Mouse (Mus musculus) testis, postnatal 14 days (tissue): ENCODE results near the gene Tmem189.

ENCODE experiments used
- DNase-seq: peaks from one replicate; pipeline ENCODE4 v3.0.0; 2021; ENCODE audit warnings: low spot score

The Tmem189 gene

DNA sequence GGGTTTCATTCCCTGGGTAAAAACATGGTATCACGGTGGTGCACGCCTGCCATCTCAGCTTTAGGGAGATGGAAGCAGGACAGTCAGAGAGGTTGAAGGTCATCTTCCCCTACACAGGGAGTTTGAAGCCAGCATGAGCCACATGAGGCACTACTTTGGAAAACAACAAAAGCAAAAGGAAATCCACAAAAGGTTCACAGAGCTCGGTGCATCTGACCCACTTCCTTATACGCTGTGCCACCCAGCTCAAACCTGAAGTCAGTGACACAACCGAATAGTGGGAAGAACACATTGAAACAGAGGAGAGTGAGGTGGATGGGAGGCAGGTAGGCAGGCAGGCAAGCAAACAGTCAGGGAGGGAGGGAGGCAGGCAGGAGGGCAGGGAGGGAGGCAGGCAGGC is 11.8 kb upstream of the Tmem189 start:
- no peak for DNase-seq

DNA sequence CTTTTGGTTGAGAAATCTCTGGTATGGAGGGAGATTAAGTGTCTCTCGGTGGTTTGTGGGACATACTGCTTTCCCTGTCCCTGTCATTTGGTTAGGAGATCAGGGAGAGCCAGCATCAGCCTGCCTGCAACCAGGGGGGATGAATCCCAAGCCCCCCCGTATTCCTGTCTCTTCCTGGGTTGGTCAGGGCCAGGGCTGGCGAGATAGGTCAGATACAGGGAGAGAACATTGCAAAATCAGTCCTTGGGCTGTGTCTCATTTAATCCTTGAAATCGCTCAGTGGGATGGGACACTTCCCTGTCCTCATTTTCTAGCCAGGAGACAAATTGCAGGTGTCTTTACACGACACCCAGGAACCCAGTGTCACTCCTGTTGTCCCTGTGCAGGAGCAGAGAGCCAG is 10.4 kb upstream of the Tmem189 start:
- no peak for DNase-seq

DNA sequence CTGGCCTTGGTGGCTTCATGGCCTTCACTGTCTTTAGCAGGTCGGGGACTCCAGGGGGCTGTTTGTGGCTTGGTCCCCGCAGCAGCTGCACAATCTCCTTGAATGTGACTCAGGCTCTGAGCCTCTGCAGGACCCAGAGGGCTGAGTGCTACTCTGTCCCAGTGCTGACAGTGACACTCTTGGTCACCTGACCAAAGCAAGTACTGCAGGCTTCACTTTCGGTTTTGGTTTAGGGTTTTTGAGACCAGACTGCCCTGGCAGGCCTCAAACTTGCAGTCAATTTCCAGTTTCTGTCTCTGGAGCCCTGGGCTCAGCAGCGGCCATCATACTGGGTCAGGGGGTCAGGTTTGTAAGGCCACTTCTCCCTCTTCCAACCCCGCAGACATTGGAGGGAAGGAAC is 8.3 kb upstream of the Tmem189 start:
- no peak for DNase-seq

DNA sequence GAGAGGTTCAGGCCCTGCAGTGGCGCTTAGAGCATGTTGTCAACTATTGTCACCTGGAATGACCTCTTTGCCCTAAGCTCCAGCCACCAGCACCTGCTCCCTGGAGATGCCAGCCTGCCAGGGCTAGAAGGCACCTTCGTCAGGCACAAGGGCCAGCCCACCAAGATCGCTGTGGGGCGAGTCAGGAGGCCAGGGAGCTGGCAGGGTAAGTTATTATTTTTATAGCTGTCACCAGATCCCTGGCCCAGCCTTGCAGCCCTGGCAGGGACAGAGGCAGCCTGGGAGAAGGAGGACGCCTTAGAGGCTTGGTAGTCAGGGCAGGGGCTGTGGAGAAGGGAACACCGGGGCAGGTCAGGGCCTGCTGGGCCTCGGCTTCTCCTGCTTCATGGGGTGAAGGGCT is 6.5 kb upstream of the Tmem189 start:
- DNase-seq: no peak

DNA sequence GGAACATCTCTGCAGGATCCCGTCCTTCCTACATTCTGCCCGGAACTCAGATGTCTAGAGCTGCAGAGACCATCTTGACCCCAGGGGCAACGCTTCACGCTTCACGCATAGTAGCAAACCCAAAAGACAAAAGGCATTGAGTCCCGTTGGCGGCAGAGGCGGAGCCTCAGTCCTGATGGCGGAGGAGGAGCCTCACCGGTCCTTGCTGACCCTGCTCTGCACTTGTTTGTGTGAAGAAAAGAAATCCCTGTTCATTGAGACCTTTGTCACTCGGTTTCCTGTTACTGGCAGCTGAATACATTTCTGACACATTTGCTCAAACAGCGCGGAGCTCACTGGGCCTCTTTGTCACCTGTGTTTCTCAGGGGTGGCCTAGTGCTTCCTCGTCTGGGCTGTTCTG is 5.9 kb upstream of the Tmem189 start:
- no peak for DNase-seq

DNA sequence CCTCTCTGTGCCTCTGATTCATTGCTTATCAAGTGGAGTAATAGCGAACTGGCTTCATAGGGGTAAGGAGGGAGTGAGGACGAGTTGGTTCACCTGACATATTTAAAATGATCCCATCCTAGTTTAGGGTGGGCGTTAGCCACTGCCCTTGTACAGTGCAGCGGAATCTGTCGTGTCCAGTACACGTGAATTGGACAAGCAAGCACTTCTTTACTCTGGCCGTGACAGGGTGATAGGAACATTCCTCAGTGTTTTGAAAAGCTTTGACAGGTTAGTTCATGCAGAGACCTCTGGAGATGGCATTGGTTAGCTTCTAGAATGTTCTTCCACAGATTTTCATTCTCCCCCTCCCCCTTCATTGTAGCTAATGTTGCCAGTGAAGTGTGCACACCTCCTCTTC is 5.3 kb upstream of the Tmem189 start:
- DNase-seq: no peak

DNA sequence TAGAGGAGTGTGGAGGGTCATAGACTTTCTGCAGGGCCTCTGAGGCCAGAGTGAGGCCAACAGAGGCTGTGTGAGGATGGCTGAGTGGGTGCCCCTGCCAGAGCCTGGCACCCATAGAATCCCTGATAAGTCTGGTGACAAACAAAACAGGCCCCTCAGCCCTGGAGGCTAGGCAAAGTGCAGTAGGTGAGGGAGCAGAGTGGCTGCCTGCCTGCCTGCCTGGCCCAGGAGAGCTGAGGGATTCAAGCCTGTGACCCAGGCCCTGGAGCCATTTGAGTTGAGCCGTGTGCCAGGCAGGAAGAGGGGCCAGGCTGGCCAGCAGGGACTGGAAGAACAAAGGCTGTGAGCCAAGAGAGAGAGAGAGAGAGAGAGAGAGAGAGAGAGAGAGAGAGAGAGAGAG is 4.6 kb upstream of the Tmem189 start:
- no peak for DNase-seq

DNA sequence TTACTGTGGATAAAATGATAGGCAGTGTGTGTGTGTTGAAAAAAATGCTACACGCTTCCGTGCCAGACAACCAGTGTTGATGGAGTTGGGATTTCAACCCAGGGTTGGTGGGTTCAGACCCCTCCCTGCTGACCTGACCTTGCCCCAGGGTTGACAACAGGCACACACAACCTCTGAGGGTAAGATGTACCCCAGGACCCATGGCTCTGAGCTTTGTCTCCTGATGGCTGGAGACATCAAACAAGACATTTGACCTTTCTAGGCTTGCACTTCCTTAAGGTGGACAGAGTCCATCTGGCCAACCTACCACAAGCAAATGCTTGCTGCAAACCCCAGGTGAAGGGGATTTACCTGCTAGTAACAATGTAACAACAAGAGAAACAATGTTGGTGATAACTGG is 3.9 kb upstream of the Tmem189 start:
- DNase-seq: no peak

DNA sequence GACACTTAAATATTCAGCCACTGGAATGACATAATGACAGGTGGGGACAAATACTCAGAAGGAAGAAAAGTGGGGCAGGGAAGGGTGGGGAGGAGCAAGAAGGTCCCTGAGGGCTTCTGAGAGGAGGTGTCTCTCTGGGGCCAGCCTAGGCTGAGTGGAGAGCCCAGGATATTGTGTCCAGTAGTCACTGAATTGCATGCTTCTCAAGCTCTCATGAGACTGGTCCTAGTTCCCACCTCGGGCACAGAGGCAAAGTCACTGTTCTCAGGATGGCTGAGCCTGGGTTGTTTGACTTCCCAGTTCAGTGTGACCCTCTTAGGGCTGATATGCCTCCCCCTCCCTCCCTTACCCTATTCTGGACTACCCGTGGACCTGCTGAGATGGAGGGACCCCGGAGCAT is 3.2 kb upstream of the Tmem189 start:
- no peak for DNase-seq

DNA sequence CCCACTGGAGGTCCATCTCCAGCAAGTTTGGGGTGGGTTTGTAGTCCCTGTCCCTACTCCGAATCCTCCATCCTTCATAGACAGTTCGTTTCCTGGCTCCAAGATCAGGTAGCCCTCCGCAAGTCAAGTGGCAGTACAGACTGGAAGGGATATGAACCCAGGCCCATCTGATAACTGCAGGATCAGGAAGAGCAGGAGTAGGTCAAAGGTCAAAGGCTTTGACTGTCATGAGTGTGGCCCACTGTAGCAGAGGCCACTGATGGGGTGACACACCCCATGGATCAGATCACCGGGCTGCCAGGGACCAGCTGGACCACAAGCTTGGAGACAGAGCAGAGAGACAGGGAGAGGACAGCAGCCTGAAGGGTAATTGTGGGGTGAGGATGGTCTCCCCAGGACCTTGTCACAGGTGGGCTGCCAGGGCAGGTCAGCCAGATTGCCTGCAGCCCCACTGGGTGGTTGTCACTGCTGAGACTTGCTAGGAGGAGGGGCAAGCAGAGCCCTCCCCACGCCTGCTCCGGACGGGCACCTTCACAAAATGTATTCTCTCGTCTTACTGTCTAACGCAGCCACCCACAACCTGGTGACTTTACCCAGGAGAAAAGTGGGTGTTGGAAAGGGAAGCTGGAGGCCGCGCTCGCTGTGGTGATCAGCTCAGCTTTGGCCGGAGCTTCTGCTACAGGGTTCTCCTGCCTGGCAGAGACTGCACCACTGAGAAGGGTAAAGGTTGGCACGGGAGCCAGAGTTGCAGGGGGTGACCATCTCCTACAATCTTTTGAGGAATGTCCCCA is 2.4 kb upstream of the Tmem189 start:
- no peak for DNase-seq

DNA sequence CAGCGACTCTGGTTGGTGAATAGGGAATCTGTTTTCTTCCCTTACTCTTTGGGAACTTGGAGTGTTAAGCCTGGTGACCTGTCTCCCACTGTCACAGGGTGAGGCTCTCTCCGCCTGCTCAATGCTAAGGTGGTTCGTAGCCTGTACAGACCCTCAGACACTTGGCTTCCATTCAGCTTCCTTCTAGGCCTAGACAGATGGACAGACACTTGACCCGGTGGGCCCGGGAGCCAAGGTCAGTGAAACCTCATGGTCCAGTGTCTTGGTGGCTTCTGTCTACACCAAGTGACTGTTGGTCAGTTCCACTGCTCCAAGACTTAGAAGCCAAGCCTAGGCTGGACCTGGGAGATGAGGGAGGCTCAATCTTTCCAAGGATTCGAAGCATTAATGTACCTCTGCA is 1.8 kb upstream of the Tmem189 start:
- no peak for DNase-seq

DNA sequence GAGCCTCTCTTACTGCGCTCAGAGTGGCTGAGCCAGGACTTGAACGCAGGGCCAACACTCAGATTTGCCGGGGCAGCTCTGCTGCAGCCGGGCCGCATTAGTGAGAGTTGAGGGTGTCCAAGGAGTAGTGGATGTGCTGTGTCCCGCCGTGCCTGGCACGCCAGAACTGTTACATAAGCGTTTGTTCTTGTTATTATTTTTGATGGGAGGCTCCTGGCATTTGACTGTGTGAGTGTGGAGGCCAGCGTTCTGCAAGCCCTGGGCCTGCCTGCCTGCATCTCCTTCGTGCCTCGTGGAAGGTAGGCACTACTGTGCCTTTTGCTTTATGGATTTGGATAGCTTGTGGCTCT is 1.3 kb upstream of the Tmem189 start:
- DNase-seq: no peak

DNA sequence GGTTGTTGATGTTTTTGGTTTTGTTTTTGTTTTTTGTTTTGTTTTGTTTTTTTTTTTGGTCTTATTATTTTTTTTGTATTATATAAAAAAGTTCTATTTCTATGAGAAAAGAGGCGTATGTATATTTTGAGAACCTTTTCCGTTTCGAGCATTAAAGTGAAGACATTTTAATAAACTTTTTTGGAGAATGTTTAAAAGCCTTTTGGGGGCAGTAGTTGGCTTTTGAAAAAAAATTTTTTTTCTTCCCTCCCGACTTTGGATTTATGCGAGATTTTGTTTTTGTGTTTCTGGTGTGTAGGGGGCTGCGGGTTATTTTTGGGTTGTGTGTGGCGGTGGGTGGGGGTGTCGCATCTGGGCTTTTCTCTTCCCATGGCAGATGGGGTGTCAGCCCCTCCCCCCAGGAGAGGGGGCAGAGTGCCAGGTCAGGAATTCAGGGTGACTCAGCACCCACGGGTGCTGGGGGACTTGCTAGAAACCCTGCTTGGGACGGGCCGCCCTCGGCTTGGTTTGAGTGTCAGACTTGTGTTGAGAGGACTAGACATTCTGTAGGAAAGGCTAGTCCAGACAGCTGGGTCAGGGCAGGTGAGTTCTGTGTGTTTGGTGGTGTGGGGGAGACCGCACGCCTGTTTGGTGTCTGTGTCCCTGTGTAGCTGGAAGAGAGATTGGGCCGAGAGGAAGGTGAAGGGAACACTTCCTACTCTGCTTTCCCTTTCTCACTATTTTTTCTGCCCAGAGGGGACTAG is 768 bp upstream of the Tmem189 start:
- DNase-seq: no peak

DNA sequence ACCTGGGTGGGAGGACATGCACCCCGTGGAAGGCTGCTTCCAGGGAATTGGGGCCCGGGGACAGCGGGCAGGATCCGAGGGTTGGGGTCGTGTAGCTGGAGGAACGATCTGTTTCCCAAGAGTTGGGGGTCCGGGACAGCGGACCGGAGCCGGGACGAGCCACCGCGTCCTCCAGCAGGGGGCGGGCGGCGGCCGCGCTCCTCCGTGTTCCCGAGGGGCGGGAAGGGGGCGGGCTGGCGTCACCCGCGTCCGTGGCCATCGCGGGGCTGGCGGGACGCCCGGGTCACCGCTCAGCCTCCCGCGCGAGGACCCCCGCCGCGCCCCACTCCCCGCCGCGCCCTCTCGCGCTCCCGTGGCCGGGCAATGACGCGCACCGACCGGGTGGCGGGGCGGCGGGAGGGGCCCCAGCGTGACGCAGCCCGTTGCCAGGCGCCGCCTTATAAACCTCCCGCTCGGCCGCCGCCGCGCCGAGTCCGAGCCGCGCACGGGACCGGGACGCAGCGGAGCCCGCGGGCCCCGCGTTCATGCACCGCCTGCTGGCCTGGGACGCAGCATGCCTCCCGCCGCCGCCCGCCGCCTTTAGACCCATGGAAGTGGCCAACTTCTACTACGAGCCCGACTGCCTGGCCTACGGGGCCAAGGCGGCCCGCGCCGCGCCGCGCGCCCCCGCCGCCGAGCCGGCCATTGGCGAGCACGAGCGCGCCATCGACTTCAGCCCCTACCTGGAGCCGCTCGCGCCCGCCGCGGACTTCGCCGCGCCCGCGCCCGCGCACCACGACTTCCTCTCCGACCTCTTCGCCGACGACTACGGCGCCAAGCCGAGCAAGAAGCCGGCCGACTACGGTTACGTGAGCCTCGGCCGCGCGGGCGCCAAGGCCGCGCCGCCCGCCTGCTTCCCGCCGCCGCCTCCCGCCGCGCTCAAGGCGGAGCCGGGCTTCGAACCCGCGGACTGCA is 847 bp downstream of the Tmem189 start, which contains the start of gene Cebpb:
Cebpb (plus strand) TSS at position 418 of the 954 bp plus-strand sequence.
- peak; percentile 59 for DNase-seq

DNA sequence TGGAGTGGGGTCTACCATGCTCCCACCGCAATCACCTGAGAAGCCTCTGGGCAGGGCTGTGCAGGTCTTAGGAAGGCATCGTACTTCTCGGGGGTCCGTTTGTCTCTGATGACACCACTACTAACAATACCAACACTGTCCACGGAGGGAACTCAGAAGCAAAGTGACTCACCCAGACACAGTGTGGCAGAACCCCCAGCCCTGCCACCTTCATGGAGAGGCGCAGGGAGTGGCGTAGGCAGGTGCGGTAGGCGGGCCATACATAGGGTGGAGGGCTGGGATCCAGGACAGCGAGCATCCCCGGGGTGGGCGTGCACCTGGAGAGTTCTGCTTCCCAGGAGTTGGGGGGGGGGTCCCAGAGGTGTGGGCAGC is 1.5 kb downstream of the Tmem189 start:
- DNase-seq: no peak

DNA sequence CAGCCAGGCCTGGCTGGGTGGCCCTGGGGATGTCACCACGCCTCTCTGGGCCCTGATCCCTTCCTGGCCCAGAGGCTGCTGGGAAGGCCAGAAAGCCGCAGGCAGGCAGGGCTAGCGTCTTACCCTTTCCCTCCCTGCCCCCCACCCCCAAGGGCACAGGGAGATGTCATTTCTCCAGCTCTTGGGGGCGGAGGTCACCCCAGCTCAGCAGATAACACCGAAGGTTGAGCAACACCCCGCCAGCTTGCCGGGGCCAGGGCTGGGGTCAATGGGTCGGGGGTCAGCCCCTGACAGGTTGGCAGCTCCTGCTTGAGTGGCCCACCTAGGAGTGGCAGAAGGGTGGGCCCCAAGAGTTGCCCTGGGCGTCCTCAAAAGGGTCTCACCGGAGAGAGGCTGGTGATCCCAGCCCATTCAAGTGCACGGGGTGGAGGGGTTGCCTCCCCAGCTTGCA is 1.9 kb downstream of the Tmem189 start:
- DNase-seq: no peak

DNA sequence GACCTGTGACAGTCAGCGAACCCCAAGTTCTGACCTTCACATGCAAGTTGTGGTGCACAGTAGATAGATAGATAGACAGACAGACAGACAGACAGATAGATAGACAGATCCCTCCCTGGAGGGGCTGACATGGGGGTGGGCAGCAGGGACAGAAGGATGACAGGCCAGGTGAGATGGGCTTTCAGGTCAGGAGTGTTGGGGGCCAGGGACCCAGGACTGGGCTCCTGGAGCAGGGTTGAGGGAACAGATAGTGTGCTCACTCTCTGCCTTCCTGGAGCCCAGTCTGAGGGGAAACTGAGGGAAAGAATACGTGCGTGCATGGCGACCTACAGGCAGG is 2.4 kb downstream of the Tmem189 start:
- DNase-seq: no peak

DNA sequence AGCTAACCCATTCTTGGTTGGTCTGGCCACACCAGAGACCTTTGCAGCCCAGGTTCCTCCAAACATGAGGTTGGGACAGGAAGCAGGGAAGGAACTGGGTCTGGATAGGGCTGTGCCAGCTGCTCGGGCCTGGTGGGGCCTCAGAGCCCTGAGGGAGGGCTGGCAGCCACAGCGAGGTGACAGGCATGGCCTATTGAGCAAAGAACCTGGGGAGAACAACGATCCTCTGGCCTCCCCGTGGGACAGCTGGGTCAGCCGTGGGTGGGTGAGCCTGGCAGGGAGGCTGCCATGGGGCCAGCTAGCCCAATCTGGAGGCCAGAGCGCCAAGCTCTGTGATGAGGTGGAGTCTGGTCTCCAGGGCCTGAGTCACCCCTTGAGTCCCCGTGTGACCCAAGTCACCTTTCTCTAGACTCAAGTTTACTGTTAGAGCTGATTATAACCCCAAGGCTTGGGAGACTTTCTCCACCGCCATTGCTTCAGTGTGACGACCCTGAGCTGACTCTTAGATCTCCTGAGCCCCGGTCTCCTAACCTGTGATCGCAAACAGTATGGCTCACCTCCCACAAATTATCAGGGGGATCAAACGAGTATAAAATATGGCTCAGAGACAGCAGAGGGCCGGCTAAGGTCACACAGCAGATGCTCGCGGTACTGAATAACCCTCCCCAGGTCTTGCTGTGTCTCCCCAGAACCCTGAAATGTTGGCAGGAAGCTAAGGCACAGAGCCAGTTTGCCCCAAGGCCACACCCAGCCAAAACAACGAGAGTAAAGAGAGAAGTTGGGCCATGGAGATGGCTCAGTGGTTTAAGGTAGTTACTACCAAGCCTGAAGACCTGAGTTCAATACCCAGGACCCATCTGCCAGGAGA is 3.0 kb downstream of the Tmem189 start:
- no peak for DNase-seq

DNA sequence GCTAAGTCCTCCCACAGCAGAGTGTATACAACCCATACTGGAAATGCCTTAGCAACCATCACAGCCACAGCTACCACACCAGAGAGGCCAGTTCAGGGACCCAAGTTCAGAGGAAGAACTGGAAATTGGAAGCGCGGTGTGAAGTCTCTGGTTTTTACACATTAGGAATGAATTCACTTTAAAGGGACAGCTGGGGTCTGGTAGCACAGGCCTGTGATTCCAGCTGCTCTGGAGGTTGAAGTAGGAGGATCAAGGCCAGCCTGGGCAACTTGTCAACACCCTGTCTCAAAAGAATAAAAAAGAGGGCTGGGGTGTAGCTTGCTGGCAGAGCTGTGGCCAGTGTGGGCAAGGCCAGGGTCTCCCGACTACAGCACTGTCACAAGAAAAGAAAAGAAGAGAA is 3.8 kb downstream of the Tmem189 start:
- no peak for DNase-seq

DNA sequence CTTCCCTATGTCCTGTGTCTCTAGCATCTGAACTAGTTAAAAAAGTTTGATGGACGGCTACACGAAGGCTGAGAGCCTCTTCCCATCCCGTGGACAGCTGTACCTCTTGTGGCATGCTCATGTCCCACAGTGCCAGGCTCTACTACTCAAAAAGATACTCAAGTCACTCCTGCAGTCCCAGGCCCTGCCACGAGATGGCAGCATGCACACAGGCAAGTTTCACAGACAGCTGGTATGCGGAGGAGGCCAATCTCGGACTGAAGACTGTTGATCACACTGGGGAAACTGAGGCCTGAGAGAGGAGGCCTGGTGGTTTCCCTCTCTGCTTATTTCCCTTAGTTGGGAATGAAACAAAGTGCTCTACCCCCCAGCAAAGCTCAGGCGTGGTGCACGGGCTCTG is 4.5 kb downstream of the Tmem189 start:
- peak; percentile 80 for DNase-seq

DNA sequence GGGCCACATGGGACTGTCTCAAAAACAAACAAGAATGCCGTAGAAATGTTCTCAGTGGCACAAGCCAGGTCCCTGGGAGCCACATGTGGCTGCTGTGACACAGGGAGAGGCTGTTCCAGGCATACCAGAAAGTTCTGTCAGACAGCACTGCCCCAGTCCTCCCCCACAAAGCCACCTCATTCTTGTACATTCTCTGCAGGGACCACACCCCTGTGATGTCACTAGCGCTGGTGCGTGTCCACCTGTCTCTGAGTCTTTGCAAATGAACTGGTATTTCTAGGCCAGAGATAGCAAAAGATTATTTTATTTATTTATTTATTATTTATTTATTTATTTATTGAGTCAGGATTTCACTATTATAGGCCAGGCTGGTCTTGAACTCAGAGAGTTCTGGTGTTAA is 5.9 kb downstream of the Tmem189 start:
- no peak for DNase-seq

DNA sequence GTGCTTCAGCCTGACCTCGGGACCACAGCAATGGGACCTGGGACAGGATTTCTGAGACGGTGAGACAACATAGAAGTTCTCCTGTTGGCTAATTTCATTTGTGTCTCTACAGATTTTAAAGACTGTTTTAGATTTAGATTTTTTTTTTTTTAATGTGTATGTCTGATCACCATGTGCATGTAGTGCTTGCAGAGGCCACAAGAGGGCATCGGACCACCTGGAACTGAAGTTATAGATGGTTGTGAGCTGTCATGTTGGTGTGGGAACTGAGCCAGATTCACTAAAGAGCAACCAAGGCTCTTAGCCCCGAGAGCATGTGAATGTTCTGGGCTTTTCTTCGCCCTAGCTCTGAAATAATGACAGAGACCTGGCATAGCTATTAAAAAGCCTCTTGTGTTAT is 9.0 kb downstream of the Tmem189 start:
- no peak for DNase-seq
